Mouse (Mus musculus): Measurements from ENCODE around the gene Ttc28. TPM values are rescaled to one million over a fixed set of nuclear protein-coding genes. Genes with fewer than 3 reads are reported as not detected.

Gene Ttc28
- polyA plus RNA-seq, 1 experiment from 2014 or later = 0.85 TPM

DNA sequence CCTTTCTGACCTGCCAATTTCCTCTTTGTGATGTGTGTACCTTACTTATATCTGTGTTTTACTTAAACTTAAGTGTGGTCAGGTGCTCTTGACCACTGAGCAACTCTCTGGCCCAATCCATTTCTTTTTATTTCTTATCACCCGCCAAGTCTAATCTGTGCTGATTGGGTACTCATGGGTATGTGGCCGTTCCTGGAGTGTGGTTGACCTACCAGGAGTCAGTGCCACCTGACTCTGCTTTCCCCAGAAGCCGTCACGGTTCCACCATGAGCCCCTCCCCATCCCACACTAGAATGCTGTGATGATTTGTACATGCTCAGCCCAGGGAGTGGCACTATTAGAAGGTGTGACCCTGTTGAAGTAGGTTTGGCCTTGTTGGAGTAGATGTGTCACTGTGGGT lies 153.9 kb downstream of the Ttc28 start:
- Histone ChIP-seq H3K4me3 (ENCODE audit: low read depth, low read length) (no peak overlapping the region), H3K9ac (ENCODE audit: low read depth, low read length) (no peak overlapping the region), H3K27ac (ENCODE audit: low read length) (no peak overlapping the region), H3K4me1 (ENCODE audit: control insufficient read depth, low read depth, low read length) (no peaks in the 10 kb centered on the region), H3K4me2 (ENCODE audit: low read depth, low read length) (no peak overlapping the region), H3K36me3 (ENCODE audit: control insufficient read depth, insufficient read depth) (no peaks in the 10 kb centered on the region), H3K9me3 (replicated peaks; ENCODE audit: control insufficient read depth, low read length) (no peaks in the 10 kb centered on the region), H3K27me3 (ENCODE audit: control insufficient read depth, insufficient read depth, low read depth, low read length) (no peaks in the 10 kb centered on the region)
- no peak for ATAC-seq (ENCODE audit: low read depth)
- WGBS (ENCODE audit: insufficient replicate concordance) = 55% methylated on average over 4 of the region's 4 CpGs

DNA sequence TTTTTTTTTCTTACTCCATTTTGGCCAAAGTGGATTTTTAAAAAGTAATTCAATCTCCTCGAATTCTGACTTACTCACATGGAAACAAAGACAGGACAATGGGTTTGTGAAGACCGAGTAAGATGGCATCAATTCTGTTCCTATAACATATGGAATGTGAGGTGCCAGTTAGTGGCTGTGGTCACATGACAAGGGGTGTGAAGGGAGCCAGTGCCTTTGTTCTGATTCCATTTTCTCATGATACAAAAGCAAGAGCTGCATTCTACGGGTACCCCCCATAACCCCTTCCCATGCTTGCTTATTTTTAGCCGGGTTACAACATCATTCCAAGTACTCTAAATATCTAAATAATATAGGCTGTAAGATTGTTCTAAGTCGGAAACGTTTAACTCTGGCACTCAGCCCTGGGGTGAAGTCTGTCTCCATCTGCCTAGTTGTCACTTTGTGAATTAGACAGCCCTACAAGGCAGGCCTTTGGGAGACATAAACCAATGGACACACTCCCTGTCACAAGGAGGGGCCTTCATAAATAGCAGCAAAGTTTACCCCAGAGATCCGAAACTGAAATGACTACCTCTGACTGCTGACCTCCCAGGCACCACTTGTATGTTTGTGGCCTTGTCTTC lies 157.6 kb downstream of the Ttc28 start:
- Histone ChIP-seq H3K27ac (ENCODE audit: low read length) (no peak overlapping the region), H3K9me3 (replicated peaks; ENCODE audit: control insufficient read depth, low read length) (no peaks in the 10 kb centered on the region), H3K4me3 (ENCODE audit: low read depth, low read length) (no peak overlapping the region), H3K9ac (ENCODE audit: low read depth, low read length) (no peak overlapping the region), H3K4me2 (ENCODE audit: low read depth, low read length) (no peak overlapping the region), H3K27me3 (ENCODE audit: control insufficient read depth, insufficient read depth, low read depth, low read length) (no peaks in the 10 kb centered on the region), H3K4me1 (ENCODE audit: control insufficient read depth, low read depth, low read length) (no peaks in the 10 kb centered on the region), H3K36me3 (ENCODE audit: control insufficient read depth, insufficient read depth) (no peaks in the 10 kb centered on the region)
- ATAC-seq (ENCODE audit: low read depth) = no peak
- 56% methylated on average over 7 of the region's 7 CpGs for WGBS (ENCODE audit: insufficient replicate concordance)

DNA sequence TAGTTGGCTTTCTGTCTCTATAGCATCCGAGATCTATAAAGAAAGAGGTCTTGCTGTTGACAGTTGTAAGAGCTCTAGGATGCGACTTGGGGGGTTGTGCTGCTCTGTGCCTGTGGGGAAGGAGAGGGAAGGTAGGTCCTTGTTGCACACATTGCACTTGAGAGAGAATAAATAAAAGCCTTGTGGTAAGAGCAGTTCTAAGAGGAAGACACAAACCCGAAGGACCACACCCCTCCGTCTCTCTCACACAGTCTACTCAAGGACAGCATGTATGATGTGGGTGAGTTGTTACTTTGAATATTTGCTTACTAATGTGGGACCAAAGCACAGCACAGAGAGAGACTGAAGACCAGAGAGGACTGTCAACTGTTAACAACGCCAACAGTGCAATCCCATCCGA lies 160.2 kb downstream of the Ttc28 start:
- Histone ChIP-seq H3K27me3 (ENCODE audit: control insufficient read depth, insufficient read depth, low read depth, low read length) (no peaks in the 10 kb centered on the region), H3K4me1 (ENCODE audit: control insufficient read depth, low read depth, low read length) (no peaks in the 10 kb centered on the region), H3K4me3 (ENCODE audit: low read depth, low read length) (no peak overlapping the region), H3K36me3 (ENCODE audit: control insufficient read depth, insufficient read depth) (no peaks in the 10 kb centered on the region), H3K27ac (ENCODE audit: low read length) (no peak overlapping the region), H3K9ac (ENCODE audit: low read depth, low read length) (no peak overlapping the region), H3K4me2 (ENCODE audit: low read depth, low read length) (no peak overlapping the region), H3K9me3 (replicated peaks; ENCODE audit: control insufficient read depth, low read length) (no peaks in the 10 kb centered on the region)
- no peak for ATAC-seq (ENCODE audit: low read depth)
- WGBS (ENCODE audit: insufficient replicate concordance) = 46% methylated on average over 6 of the region's 6 CpGs

DNA sequence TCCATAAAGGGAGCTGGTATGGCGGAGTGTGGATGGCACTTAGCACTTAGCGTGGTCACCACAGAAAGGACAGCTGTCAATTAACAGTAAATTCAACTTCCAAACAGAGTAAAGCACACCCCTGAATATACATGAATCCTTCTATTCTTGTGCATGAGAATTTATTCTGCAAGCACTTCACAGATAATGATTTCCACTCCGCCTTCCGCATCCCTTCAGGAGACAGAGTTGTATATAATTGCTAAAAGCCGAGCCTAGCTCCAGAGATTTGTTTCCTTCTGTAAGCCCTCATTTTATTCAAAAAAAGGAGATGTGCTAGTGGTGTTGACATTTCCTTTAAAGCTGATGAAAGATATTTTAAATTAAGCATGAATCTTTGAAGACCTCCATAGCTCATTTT lies 162.3 kb downstream of the Ttc28 start:
- Histone ChIP-seq H3K9ac (ENCODE audit: low read depth, low read length) (no peak overlapping the region), H3K27me3 (ENCODE audit: control insufficient read depth, insufficient read depth, low read depth, low read length) (no peaks in the 10 kb centered on the region), H3K36me3 (ENCODE audit: control insufficient read depth, insufficient read depth) (no peaks in the 10 kb centered on the region), H3K4me2 (ENCODE audit: low read depth, low read length) (no peak overlapping the region), H3K27ac (ENCODE audit: low read length) (no peak overlapping the region), H3K9me3 (replicated peaks; ENCODE audit: control insufficient read depth, low read length) (no peaks in the 10 kb centered on the region), H3K4me3 (ENCODE audit: low read depth, low read length) (no peak overlapping the region), H3K4me1 (ENCODE audit: control insufficient read depth, low read depth, low read length) (no peaks in the 10 kb centered on the region)
- 75% methylated on average over 5 of the region's 5 CpGs for WGBS (ENCODE audit: insufficient replicate concordance)
- no peak for ATAC-seq (ENCODE audit: low read depth)

DNA sequence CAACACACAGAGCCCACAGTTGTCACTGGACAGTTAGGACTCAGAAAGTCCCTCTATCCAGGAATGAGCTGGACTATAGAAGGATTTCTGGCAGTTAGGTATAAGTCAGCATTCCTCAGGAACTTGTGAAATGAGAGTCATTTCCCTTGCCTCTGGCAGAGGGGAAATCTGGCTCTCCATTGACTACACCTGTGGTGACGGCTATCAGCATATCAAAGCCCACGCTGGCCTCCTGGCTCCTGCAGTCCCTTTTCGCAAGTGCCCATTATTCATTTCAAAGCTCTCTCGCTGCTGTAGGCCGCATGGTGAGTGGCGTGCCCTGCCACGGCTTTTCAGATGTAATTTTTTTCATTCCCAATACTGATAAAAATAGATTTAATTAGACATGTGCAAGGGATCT lies 164.6 kb downstream of the Ttc28 start:
- H3K9me3 ChIP-seq (replicated peaks; ENCODE audit: control insufficient read depth, low read length) = no peaks in the 10 kb centered on the region

DNA sequence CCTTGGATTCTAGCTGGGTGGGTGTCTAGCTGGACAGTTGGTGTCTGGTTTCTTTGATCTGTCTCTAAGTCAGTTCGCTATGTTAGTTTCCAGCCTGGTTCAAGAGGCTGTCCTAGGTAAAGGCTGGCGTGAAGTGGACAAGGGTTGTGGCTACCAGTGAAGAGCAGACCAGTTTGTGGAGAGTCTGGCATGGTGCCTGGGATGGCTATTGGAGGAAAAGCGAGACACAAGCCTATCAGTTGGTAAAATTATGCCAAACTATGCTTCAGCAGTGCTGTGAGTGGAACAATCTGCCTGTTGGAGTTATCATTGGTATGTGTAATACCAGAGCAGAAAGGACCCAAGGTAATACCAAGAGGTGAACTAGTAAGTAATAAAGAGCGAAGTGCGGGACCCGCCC lies 166.8 kb downstream of the Ttc28 start:
- Histone ChIP-seq H3K9me3 (replicated peaks; ENCODE audit: control insufficient read depth, low read length) (no peaks in the 10 kb centered on the region), H3K4me2 (ENCODE audit: low read depth, low read length) (no peak overlapping the region), H3K9ac (ENCODE audit: low read depth, low read length) (no peak overlapping the region), H3K27ac (ENCODE audit: low read length) (no peak overlapping the region), H3K4me1 (ENCODE audit: control insufficient read depth, low read depth, low read length) (no peaks in the 10 kb centered on the region), H3K4me3 (ENCODE audit: low read depth, low read length) (no peak overlapping the region), H3K27me3 (ENCODE audit: control insufficient read depth, insufficient read depth, low read depth, low read length) (no peaks in the 10 kb centered on the region), H3K36me3 (ENCODE audit: control insufficient read depth, insufficient read depth) (no peaks in the 10 kb centered on the region)
- ATAC-seq (ENCODE audit: low read depth) = no peak
- 68% methylated on average over 6 of the region's 6 CpGs for WGBS (ENCODE audit: insufficient replicate concordance)

More for the DNA sequence above, 164.6 kb downstream of the Ttc28 start:
- no peak overlapping the region for H3K4me2 ChIP-seq (ENCODE audit: low read depth, low read length)
- H3K27me3 ChIP-seq (ENCODE audit: control insufficient read depth, insufficient read depth, low read depth, low read length) = no peaks in the 10 kb centered on the region
- H3K9ac ChIP-seq (ENCODE audit: low read depth, low read length) = no peak overlapping the region
- 43% methylated on average over 7 of the region's 7 CpGs for WGBS (ENCODE audit: insufficient replicate concordance)
- H3K4me3 ChIP-seq (ENCODE audit: low read depth, low read length) = no peak overlapping the region
- H3K36me3 ChIP-seq (ENCODE audit: control insufficient read depth, insufficient read depth) = no peaks in the 10 kb centered on the region
- H3K4me1 ChIP-seq (ENCODE audit: control insufficient read depth, low read depth, low read length) = no peaks in the 10 kb centered on the region
- no peak overlapping the region for H3K27ac ChIP-seq (ENCODE audit: low read length)
- no peak for ATAC-seq (ENCODE audit: low read depth)

DNA sequence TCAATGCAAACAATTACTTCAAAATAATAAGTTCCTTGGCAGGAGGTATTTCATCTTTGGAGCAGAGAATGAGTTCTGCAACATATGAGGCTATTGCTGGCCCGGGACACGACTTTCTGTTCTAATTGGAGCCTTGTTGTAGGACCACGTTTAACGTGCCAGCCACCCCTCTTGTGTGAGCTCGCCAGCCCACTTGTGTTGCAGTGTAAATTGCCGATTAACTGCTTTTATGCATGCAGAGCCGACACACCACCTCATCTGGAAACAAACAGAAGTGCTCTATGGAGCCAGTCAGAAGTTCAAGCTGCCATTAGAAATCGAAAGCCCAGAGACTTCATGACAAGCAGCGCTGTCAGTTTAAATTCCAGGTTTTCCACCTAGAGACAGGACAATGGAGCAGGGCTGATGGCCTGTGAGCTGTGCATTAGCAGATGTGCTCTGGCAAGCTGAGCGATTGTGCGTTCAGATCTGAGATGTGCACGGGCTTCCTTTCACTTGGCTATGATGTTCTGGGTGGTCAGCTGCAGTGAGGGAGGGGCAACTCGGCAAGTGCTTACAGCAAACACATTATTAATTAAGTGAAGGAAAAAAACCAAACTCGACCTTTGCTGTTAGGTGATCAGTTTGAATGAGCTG lies 167.4 kb downstream of the Ttc28 start:
- WGBS (ENCODE audit: insufficient replicate concordance) = 63% methylated on average over 14 of the region's 14 CpGs
- H3K9ac ChIP-seq (ENCODE audit: low read depth, low read length) = no peak overlapping the region
- H3K4me1 ChIP-seq (ENCODE audit: control insufficient read depth, low read depth, low read length) = no peaks in the 10 kb centered on the region
- no peak overlapping the region for H3K4me2 ChIP-seq (ENCODE audit: low read depth, low read length)
- H3K9me3 ChIP-seq (replicated peaks; ENCODE audit: control insufficient read depth, low read length) = no peaks in the 10 kb centered on the region
- H3K27ac ChIP-seq (ENCODE audit: low read length) = no peak overlapping the region
- no peaks in the 10 kb centered on the region for H3K27me3 ChIP-seq (ENCODE audit: control insufficient read depth, insufficient read depth, low read depth, low read length)
- no peaks in the 10 kb centered on the region for H3K36me3 ChIP-seq (ENCODE audit: control insufficient read depth, insufficient read depth)
- H3K4me3 ChIP-seq (ENCODE audit: low read depth, low read length) = no peak overlapping the region
- ATAC-seq (ENCODE audit: low read depth) = no peak

DNA sequence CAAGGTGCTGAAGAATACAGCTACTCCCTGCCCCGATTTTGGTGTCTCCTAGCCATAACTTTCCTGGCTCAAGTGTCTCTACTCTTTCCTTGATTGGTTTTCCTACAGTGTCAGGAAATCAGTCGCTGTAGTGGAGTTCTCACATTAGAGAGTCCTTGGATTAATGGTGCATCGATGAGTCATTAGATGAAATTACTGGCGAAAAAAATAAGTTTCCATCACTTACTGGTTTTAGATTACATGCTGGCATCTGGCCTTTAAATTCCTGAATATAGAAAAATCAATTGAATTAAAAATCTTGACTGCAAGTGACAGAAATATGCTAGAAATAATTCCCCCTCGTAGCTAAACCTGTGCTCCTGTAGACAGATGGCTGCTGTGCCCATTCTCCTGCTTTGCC lies 168.4 kb downstream of the Ttc28 start:
- H3K9me3 ChIP-seq (replicated peaks; ENCODE audit: control insufficient read depth, low read length) = no peaks in the 10 kb centered on the region
- no peak overlapping the region for H3K27ac ChIP-seq (ENCODE audit: low read length)
- ATAC-seq (ENCODE audit: low read depth) = no peak
- 58% methylated on average over 5 of the region's 5 CpGs for WGBS (ENCODE audit: insufficient replicate concordance)
- no peak overlapping the region for H3K4me3 ChIP-seq (ENCODE audit: low read depth, low read length)
- H3K4me2 ChIP-seq (ENCODE audit: low read depth, low read length) = no peak overlapping the region
- no peaks in the 10 kb centered on the region for H3K27me3 ChIP-seq (ENCODE audit: control insufficient read depth, insufficient read depth, low read depth, low read length)
- H3K4me1 ChIP-seq (ENCODE audit: control insufficient read depth, low read depth, low read length) = no peaks in the 10 kb centered on the region
- no peaks in the 10 kb centered on the region for H3K36me3 ChIP-seq (ENCODE audit: control insufficient read depth, insufficient read depth)
- no peak overlapping the region for H3K9ac ChIP-seq (ENCODE audit: low read depth, low read length)

DNA sequence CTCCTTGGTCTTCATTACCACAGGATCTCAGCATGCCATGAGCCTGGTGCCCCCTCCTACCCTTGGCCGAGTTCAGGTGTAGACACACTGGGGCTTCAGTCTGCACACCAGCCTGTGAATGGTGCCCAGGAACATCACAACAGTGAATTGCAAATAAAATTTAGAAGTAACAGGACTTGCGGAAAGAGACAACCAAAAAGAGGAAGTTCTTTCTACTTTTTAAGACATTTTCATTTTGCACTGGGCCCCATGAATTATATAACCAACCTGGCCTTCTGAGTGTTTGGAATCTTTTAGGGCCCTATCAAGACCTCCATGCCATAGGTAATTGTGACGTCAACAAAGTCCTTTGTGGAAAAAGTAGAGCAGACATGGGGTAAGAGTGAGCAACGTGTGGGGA lies 170.0 kb downstream of the Ttc28 start:
- 32% methylated on average over 4 of the region's 4 CpGs for WGBS (ENCODE audit: insufficient replicate concordance)

More for the DNA sequence above, 170.0 kb downstream of the Ttc28 start:
- Histone ChIP-seq H3K9ac (ENCODE audit: low read depth, low read length) (no peak overlapping the region), H3K4me1 (ENCODE audit: control insufficient read depth, low read depth, low read length) (no peaks in the 10 kb centered on the region), H3K4me3 (ENCODE audit: low read depth, low read length) (no peak overlapping the region), H3K4me2 (ENCODE audit: low read depth, low read length) (no peak overlapping the region), H3K36me3 (ENCODE audit: control insufficient read depth, insufficient read depth) (no peaks in the 10 kb centered on the region), H3K9me3 (replicated peaks; ENCODE audit: control insufficient read depth, low read length) (no peaks in the 10 kb centered on the region), H3K27me3 (ENCODE audit: control insufficient read depth, insufficient read depth, low read depth, low read length) (no peaks in the 10 kb centered on the region), H3K27ac (ENCODE audit: low read length) (no peak overlapping the region)
- no peak for ATAC-seq (ENCODE audit: low read depth)

Data from liver, embryonic 16.5 days (tissue).